Mouse (Mus musculus): ENCODE results near the gene Banp. TPM values are rescaled to one million over a fixed set of nuclear protein-coding genes. Genes with fewer than 3 reads are reported as not detected.

The Banp gene
- total and polyA plus RNA-seq, 2 experiments from 2014 or later = 10.6 to 27.9 TPM

GRCm38 (mm10) chr8:122076183-122076842 is 126.8 kb downstream of the Banp start:
- Histone ChIP-seq H3K27ac (ENCODE audit: low read depth) (no peak overlapping the region), H3K9me3 (replicated peaks; ENCODE audit: control insufficient read depth, low read length) (no peaks in the 10 kb centered on the region), H3K27me3 (ENCODE audit: control insufficient read depth, insufficient read depth, low read length) (0 out of 2 replicates have a peak, but pooled peaks cover 4% of the 10 kb centered on the region), H3K36me3 (replicated peaks; ENCODE audit: control insufficient read depth, insufficient read depth, low read length) (no peaks in the 10 kb centered on the region), H3K9ac (replicated peaks; ENCODE audit: low read depth, low read length) (no peak overlapping the region), H3K4me3 (ENCODE audit: low read depth, low read length) (no peak overlapping the region), H3K4me2 (ENCODE audit: low read depth, low read length) (no peak overlapping the region), H3K4me1 (ENCODE audit: control insufficient read depth, insufficient read depth) (0 out of 2 replicates have a peak, but pooled peaks cover 6% of the 10 kb centered on the region)
- DNase-seq (ENCODE audit: low spot score) = no peak
- WGBS = 20% methylated on average over 23 of the region's 23 CpGs
- no peak for ATAC-seq (ENCODE audit: insufficient read depth, low read depth)
- no peak for TF ChIP-seq EP300 (IDR thresholded peaks at IDR 0.05; ENCODE audit: low read depth)
- TF ChIP-seq CTCF (IDR thresholded peaks at IDR 0.05; ENCODE audit: low read depth) = no peak

DNA sequence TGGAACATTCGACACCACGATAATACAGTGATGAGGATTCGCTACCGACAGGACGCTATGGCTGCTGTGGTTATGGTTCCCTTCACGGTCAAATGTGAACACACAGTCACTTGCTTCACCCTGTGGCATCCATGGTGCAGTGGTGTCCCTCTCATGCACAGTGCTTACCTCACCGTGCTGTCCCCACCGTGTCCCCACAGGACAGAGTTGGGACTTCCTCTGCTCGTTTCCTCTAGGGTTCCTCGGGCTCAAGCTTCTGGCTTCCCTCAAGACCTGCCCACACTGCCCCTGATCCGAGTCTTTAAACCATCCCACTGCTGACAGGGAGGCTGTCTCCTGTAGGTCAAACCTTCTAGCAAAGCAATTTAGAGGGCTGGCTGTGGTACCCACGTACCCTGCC is 128.8 kb downstream of the Banp start:
- no peak overlapping the region for H3K9ac ChIP-seq (replicated peaks; ENCODE audit: low read depth, low read length)
- 79% methylated on average over 12 of the region's 12 CpGs for WGBS
- no peak overlapping the region for H3K27ac ChIP-seq (ENCODE audit: low read depth)
- H3K9me3 ChIP-seq (replicated peaks; ENCODE audit: control insufficient read depth, low read length) = no peaks in the 10 kb centered on the region
- ATAC-seq (ENCODE audit: insufficient read depth, low read depth) (no peak), DNase-seq (ENCODE audit: low spot score) (no peak)
- H3K4me2 ChIP-seq (ENCODE audit: low read depth, low read length) = no peak overlapping the region
- no peak overlapping the region for H3K4me3 ChIP-seq (ENCODE audit: low read depth, low read length)
- no peak for TF ChIP-seq CTCF (IDR thresholded peaks at IDR 0.05; ENCODE audit: low read depth)
- TF ChIP-seq EP300 (IDR thresholded peaks at IDR 0.05; ENCODE audit: low read depth) = no peak
- 0 out of 2 replicates have a peak, but pooled peaks cover 4% of the 10 kb centered on the region for H3K27me3 ChIP-seq (ENCODE audit: control insufficient read depth, insufficient read depth, low read length)
- 0 out of 2 replicates have a peak, but pooled peaks cover 6% of the 10 kb centered on the region for H3K4me1 ChIP-seq (ENCODE audit: control insufficient read depth, insufficient read depth)
- H3K36me3 ChIP-seq (replicated peaks; ENCODE audit: control insufficient read depth, insufficient read depth, low read length) = no peaks in the 10 kb centered on the region

Small RNA genes within 50 kb of the gene (microRNA-seq; reads per million reads assigned to microRNA genes)
- not detected for gene Mir7237

Other genes with a start within 250 kb of the Banp start
- not detected in 2 replicates for gene Jph3, start 220.1 kb upstream of the Banp start, total RNA-seq (2014; rRNA removed; ENCODE audit: low replicate concordance)
- 0.03 and 0.07 TPM in 2 replicates for gene Jph3, start 220.1 kb upstream of the Banp start, polyA plus RNA-seq (2015; fragmentation: Nextera tagmentation; extraction: Ambion mirVana)
- 9.4 and 16.0 TPM in 2 replicates for gene Klhdc4, start 120.2 kb upstream of the Banp start, total RNA-seq (2014; rRNA removed; ENCODE audit: low replicate concordance)
- gene Klhdc4, start 120.2 kb upstream of the Banp start, polyA plus RNA-seq (2015; fragmentation: Nextera tagmentation; extraction: Ambion mirVana) = 13.1 and 13.9 TPM in 2 replicates
- 24.7 and 27.1 TPM in 2 replicates for gene Slc7a5, start 42.1 kb upstream of the Banp start, total RNA-seq (2014; rRNA removed; ENCODE audit: low replicate concordance)
- gene Slc7a5, start 42.1 kb upstream of the Banp start, polyA plus RNA-seq (2015; fragmentation: Nextera tagmentation; extraction: Ambion mirVana) = 5.8 and 7.1 TPM in 2 replicates
- gene Car5a, start 4.8 kb upstream of the Banp start, total RNA-seq (2014; rRNA removed; ENCODE audit: low replicate concordance) = not detected in 2 replicates
- gene Car5a, start 4.8 kb upstream of the Banp start, polyA plus RNA-seq (2015; fragmentation: Nextera tagmentation; extraction: Ambion mirVana) = not detected in 2 replicates

All from heart, postnatal 0 days (tissue).